Mouse (Mus musculus) naive thymus-derived CD4-positive, alpha-beta T cell, adult 2 months (primary cell): ENCODE measurements around the gene Slc6a14.

Source experiments
- DNase-seq: peaks from one replicate; pipeline ENCODE4 v3.0.0-alpha.2; 2011; ENCODE audit warnings: low read depth

Gene Slc6a14

GRCm38 (mm10) chrX:21714829-21715228 lies at the start of gene Slc6a14:
Gene Slc6a14, plus strand, starts transcription at chrX:21714896.
- DNase-seq = no peak

GRCm38 (mm10) chrX:21670896-21671295 lies 43.8 kb upstream of the Slc6a14 start:
- DNase-seq = no peak

GRCm38 (mm10) chrX:21695220-21695619 lies 19.5 kb upstream of the Slc6a14 start:
- no peak for DNase-seq

GRCm38 (mm10) chrX:21695687-21696086 lies 19.0 kb upstream of the Slc6a14 start:
- DNase-seq = no peak

GRCm38 (mm10) chrX:21701646-21702045 lies 13.1 kb upstream of the Slc6a14 start:
- no peak for DNase-seq

- no peak for DNase-seq
These were observed 10.2 kb upstream of the Slc6a14 start for GRCm38 (mm10) chrX:21704470-21704869.

- DNase-seq = no peak
These were observed 597 bp downstream of the Slc6a14 start for GRCm38 (mm10) chrX:21715293-21715692.

GRCm38 (mm10) chrX:21716885-21717284 lies 2.2 kb downstream of the Slc6a14 start:
- DNase-seq = no peak

- no peak for DNase-seq
These were observed 30.3 kb downstream of the Slc6a14 start, which contains the start of gene Gm28269 for GRCm38 (mm10) chrX:21744997-21745396. Gene Gm28269, minus strand, starts transcription at chrX:21745097.
